Mouse (Mus musculus) lung, adult 2 months (tissue): ENCODE measurements around the gene Esyt3.

ENCODE experiments used
- CTCF ChIP-seq: fragments of 200-500 bp; IDR thresholded peaks from 2 replicates; pipeline ENCODE4 v1.5.1; 2011; ENCODE audit warnings: mild to moderate bottlenecking, low read length, control low read depth; ENCODE audit not compliant: insufficient read depth
- POLR2A ChIP-seq: fragments of 200-500 bp; IDR thresholded peaks from 2 replicates; pipeline ENCODE4 v1.6.1; 2011; ENCODE audit warnings: low read depth, mild to moderate bottlenecking, control low read depth, low read length, borderline replicate concordance; ENCODE audit errors: extremely low read depth

DNA sequence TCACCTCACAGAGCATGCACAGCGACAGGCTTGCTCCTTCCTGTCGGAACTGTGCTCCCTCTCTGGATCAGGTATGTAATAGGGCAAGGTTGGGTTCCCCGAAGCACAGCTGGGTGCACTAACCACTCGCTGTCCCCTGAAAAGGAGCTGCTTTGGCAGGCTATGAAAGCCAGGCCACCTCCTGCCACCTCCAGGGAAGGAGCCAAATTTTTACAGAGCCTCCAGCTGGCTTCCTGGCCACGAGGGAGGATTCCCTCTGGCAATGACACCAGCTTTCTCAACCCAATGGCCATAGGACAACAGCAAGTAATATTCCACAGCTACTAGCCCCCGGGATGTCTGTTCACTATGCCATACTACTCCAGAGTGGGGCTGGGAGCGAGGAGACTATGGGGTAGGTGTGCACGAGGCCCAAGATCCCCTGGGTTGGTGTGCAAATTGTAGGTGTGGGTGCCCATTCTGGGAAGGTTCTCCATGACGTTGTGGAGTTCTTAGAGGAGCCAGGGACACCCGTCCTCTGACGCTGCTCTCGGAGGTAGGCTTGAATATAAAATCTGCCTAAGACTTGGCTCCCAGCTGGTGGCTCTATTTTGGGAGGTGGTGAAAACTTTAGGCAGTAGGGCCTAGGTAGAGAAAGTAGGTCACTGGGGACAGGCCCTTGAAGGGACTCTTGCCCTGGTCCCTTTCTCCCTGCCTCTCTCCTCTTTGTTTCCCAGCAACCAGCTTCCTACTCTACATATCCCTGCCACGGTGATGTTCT is 38.9 kb upstream of the Esyt3 start:
- no peak for TF ChIP-seq CTCF
- no peak for TF ChIP-seq POLR2A
